ENCODE assay signal across 7 mouse cellular contexts in genomic region chr17:73263077-73263501, GRCm38 (mm10).
A peak's percentile ranks its signal among the peaks of the same experiment; 100 is the strongest.
DNase-seq lines count a peak whose midpoint lies in the region; ATAC-seq and TF ChIP-seq lines count a peak whose summit lies in the region.

No protein-coding gene starts in this region.

- peak; percentile 97 for ATAC-seq in common myeloid progenitor, adult 5-6 weeks (replicated peaks; ENCODE audit: low read depth, poor library complexity, severe bottlenecking)
- no peak for ATAC-seq in erythroid progenitor cell, adult 5-6 weeks (replicated peaks; ENCODE audit: low FRiP score, poor library complexity, severe bottlenecking)

- no peak overlapping the region for H3K27ac ChIP-seq in thymus, adult 2 months (ENCODE audit: control insufficient read depth, insufficient read depth, low read length)
- H3K27ac ChIP-seq in cerebellum, adult 2 months (ENCODE audit: insufficient read depth, low read length), result no peak overlapping the region

- no peak for TF ChIP-seq CTCF in thymus, adult 2 months (IDR thresholded peaks at IDR 0.05; ENCODE audit: borderline replicate concordance, control insufficient read depth, extremely low read depth, insufficient read depth, low read length, poor library complexity)
- no peak for TF ChIP-seq CTCF in cerebellum, adult 2 months (IDR thresholded peaks at IDR 0.05; ENCODE audit: borderline replicate concordance, insufficient read depth, low read depth, low read length)

- no peaks in the 10 kb centered on the region for H3K36me3 ChIP-seq in thymus, adult 2 months (ENCODE audit: control insufficient read depth, insufficient read depth, low read length)

- no peaks in the 10 kb centered on the region for H3K27me3 ChIP-seq in thymus, adult 2 months (ENCODE audit: control insufficient read depth, insufficient read depth, low read length)
- no peaks in the 10 kb centered on the region for H3K27me3 ChIP-seq in cerebellum, adult 2 months (ENCODE audit: control insufficient read depth, insufficient read depth, low read length)

- peaks cover 15% of the 10 kb centered on the region for H3K4me1 ChIP-seq in thymus, adult 2 months (replicated peaks; ENCODE audit: control insufficient read depth, insufficient read depth, low read length)
- H3K4me1 ChIP-seq in cerebellum, adult 2 months (ENCODE audit: control insufficient read depth, insufficient read depth, low read length), result no peaks in the 10 kb centered on the region

- 4% methylated on average over 8 of the region's 8 CpGs for WGBS in thymus, adult 2 months
- 66% methylated on average over 8 of the region's 8 CpGs for WGBS in cerebellum, adult 2 months

- no peak for TF ChIP-seq POLR2A in thymus, adult 2 months (IDR thresholded peaks at IDR 0.05; ENCODE audit: control insufficient read depth, extremely low read depth, insufficient read depth, low read length, poor library complexity)
- TF ChIP-seq POLR2A in cerebellum, adult 2 months (IDR thresholded peaks at IDR 0.05; ENCODE audit: borderline replicate concordance, insufficient read depth, low read length), result no peak

- intact Hi-C loops in left cerebral cortex, postnatal 14 days (cut with DNase I), result no loop called here

- peak; percentile 99 for DNase-seq in 416B (ENCODE audit: low read depth)
- peak; percentile 90 for DNase-seq in CD4-positive, CD25-positive, alpha-beta regulatory T cell, adult 2 months (ENCODE audit: low read depth, low spot score)
- DNase-seq in left cerebral cortex, postnatal 14 days (ENCODE audit: low spot score in 2 of 2), result peak; percentile 81 to 94
- DNase-seq in thymus, adult 2 months, result peak; percentile 55
- no peak for DNase-seq in cerebellum, adult 2 months

- H3K4me3 ChIP-seq in thymus, adult 2 months (ENCODE audit: control insufficient read depth, insufficient read depth, low read length), result no peak overlapping the region
- H3K4me3 ChIP-seq in cerebellum, adult 2 months (replicated peaks; ENCODE audit: insufficient read depth, low read depth, low read length), result no peak overlapping the region

Comparison
In these comparisons a context has a peak if more than half of its experiments do, and no peak if none do; other contexts are left out.
1. DNase-seq: peak in 416B (single experiment), CD4-positive, CD25-positive, alpha-beta regulatory T cell, adult 2 months (single experiment), left cerebral cortex, postnatal 14 days (2 of 2) and thymus, adult 2 months (single experiment); none in cerebellum, adult 2 months (0 of 2).